Mouse (Mus musculus) kidney, embryonic 14.5 days (tissue): Measurements from ENCODE around the gene Gpr107. TPM values are rescaled to one million over a fixed set of nuclear protein-coding genes. Genes with fewer than 3 reads are reported as not detected.

Experiments
- ATAC-seq: fragments of 200-750 bp; cut with Nextera tagmentation; 2 replicates; pipeline ENCODE4 v1.8.0; 2017; ENCODE audit warnings: moderate number of reproducible peaks, mild to moderate bottlenecking, moderate TSS enrichment, moderate library complexity; ENCODE audit not compliant: low FRiP score, low TSS enrichment
- H3K27ac ChIP-seq: fragments of 300-500 bp; sonication (generic); 2 replicates; pipeline ENCODE4 v1.5.1; 2014; ENCODE audit warnings: low read depth, mild to moderate bottlenecking, low read length, moderate library complexity, mixed read lengths
- H3K27me3 ChIP-seq: fragments of 300-500 bp; sonication (generic); 2 replicates; pipeline ENCODE4 v1.6.1; 2014; ENCODE audit warnings: mild to moderate bottlenecking, low read length; ENCODE audit not compliant: control insufficient read depth, insufficient read depth
- H3K36me3 ChIP-seq: fragments of 300-500 bp; sonication (generic); 2 replicates; pipeline ENCODE4 v1.6.1; 2014; ENCODE audit warnings: low read length, mixed read lengths; ENCODE audit not compliant: control insufficient read depth, insufficient read depth
- H3K4me1 ChIP-seq: fragments of 300-500 bp; sonication (generic); 2 replicates; pipeline ENCODE4 v1.6.1; 2014; ENCODE audit warnings: low read length, mixed read lengths; ENCODE audit not compliant: control insufficient read depth, insufficient read depth
- H3K4me2 ChIP-seq: fragments of 300-500 bp; sonication (generic); replicated peaks from 2 replicates; pipeline ENCODE4 v1.6.1; 2014; ENCODE audit warnings: low read depth, mild to moderate bottlenecking, low read length
- H3K4me3 ChIP-seq: fragments of 300-500 bp; sonication (generic); 2 replicates; pipeline ENCODE4 v1.5.1; 2014; ENCODE audit warnings: mild to moderate bottlenecking, low read length
- H3K9ac ChIP-seq: fragments of 300-500 bp; sonication (generic); 2 replicates; pipeline ENCODE4 v1.6.1; 2014; ENCODE audit warnings: low read depth, mild to moderate bottlenecking, low read length, moderate library complexity
- H3K9me3 ChIP-seq: fragments of 300-500 bp; sonication (generic); 2 replicates; pipeline ENCODE4 v1.6.1; 2016; ENCODE audit warnings: low read length; ENCODE audit not compliant: control insufficient read depth
- WGBS: fragments of 180-500 bp; shearing (Covaris S2); extraction: QIAGEN DNeasy Blood & Tissue Kit; methylation state at CpG from one replicate; pipeline ENCODE4 v1.1.7; 2014; 5-methylcytosine and 5-hydroxymethylcytosine counted together
- polyA plus RNA-seq: library from polyadenylated mRNA; unstranded; fragments of >200 nt; fragmentation: Nextera tagmentation; extraction: Ambion mirVana; gene quantifications from 2 replicates; pipeline ENCODE4 v1.2.1, GENCODE M21; 2014

Gene Gpr107
- polyA plus RNA-seq, 1 experiment from 2014 or later, result 27.5 TPM

GRCm38 (mm10) chr2:31206211-31206610 lies 54.1 kb downstream of the Gpr107 start:
- ATAC-seq, result no peak
- Histone ChIP-seq H3K4me2 (no peak overlapping the region), H3K36me3 (peaks cover 41% of the 10 kb centered on the region), H3K9ac (no peak overlapping the region), H3K9me3 (no peaks in the 10 kb centered on the region), H3K27me3 (no peaks in the 10 kb centered on the region), H3K4me1 (peaks cover 22% of the 10 kb centered on the region), H3K27ac (no peak overlapping the region), H3K4me3 (no peak overlapping the region)
- 84% methylated on average over 4 of the region's 4 CpGs for WGBS

GRCm38 (mm10) chr2:31206882-31207281 lies 54.8 kb downstream of the Gpr107 start:
- peaks cover 16% of the 10 kb centered on the region for H3K4me1 ChIP-seq
- 45% methylated on average over 8 of the region's 8 CpGs for WGBS
- no peak overlapping the region for H3K27ac ChIP-seq
- H3K4me2 ChIP-seq, result no peak overlapping the region
- no peak for ATAC-seq
- no peaks in the 10 kb centered on the region for H3K27me3 ChIP-seq
- no peak overlapping the region for H3K4me3 ChIP-seq
- H3K9ac ChIP-seq, result no peak overlapping the region
- no peaks in the 10 kb centered on the region for H3K9me3 ChIP-seq
- H3K36me3 ChIP-seq, result peaks cover 40% of the 10 kb centered on the region

- no peak overlapping the region for H3K4me3 ChIP-seq
- H3K4me1 ChIP-seq, result no peaks in the 10 kb centered on the region; the same call in 1 of the 2 replicates
- WGBS, result 91% methylated on average over 13 of the region's 13 CpGs
- H3K9me3 ChIP-seq, result no peaks in the 10 kb centered on the region
- H3K9ac ChIP-seq, result no peak overlapping the region
- ATAC-seq, result no peak
- no peak overlapping the region for H3K27ac ChIP-seq
- H3K36me3 ChIP-seq, result peaks cover 51% of the 10 kb centered on the region
- no peak overlapping the region for H3K4me2 ChIP-seq
- H3K27me3 ChIP-seq, result no peaks in the 10 kb centered on the region
Observed at GRCm38 (mm10) chr2:31208544-31209142, 56.5 kb downstream of the Gpr107 start.

- Histone ChIP-seq H3K36me3 (peaks cover 51% of the 10 kb centered on the region), H3K27me3 (no peaks in the 10 kb centered on the region), H3K4me1 (no peaks in the 10 kb centered on the region), H3K4me3 (no peak overlapping the region), H3K4me2 (no peak overlapping the region), H3K27ac (no peak overlapping the region), H3K9ac (no peak overlapping the region), H3K9me3 (no peaks in the 10 kb centered on the region)
- WGBS, result 84% methylated on average over 4 of the region's 4 CpGs
- ATAC-seq, result no peak
Observed at GRCm38 (mm10) chr2:31209525-31209924, 57.4 kb downstream of the Gpr107 start.

- no peak for ATAC-seq
- Histone ChIP-seq H3K27me3 (no peaks in the 10 kb centered on the region), H3K4me1 (no peaks in the 10 kb centered on the region), H3K27ac (no peak overlapping the region), H3K36me3 (peaks cover 57% of the 10 kb centered on the region), H3K4me3 (no peak overlapping the region), H3K4me2 (no peak overlapping the region), H3K9me3 (no peaks in the 10 kb centered on the region), H3K9ac (no peak overlapping the region)
- 75% methylated on average over 11 of the region's 11 CpGs for whole genome bisulfite sequencing
Observed at GRCm38 (mm10) chr2:31210144-31210847, 58.2 kb downstream of the Gpr107 start.

GRCm38 (mm10) chr2:31211204-31211603 lies 59.1 kb downstream of the Gpr107 start:
- Histone ChIP-seq H3K27ac (no peak overlapping the region), H3K4me3 (no peak overlapping the region), H3K36me3 (peaks cover 60% of the 10 kb centered on the region), H3K9me3 (no peaks in the 10 kb centered on the region), H3K27me3 (no peaks in the 10 kb centered on the region), H3K4me1 (no peaks in the 10 kb centered on the region), H3K9ac (no peak overlapping the region), H3K4me2 (no peak overlapping the region)
- ATAC-seq, result no peak
- WGBS, result 66% methylated on average over 3 of the region's 3 CpGs

- no peaks in the 10 kb centered on the region for H3K27me3 ChIP-seq
- H3K36me3 ChIP-seq, result peaks cover 44% of the 10 kb centered on the region
- no peaks in the 10 kb centered on the region for H3K9me3 ChIP-seq
- no peak overlapping the region for H3K4me3 ChIP-seq
- WGBS, result 86% methylated on average over 16 of the region's 16 CpGs
- H3K4me2 ChIP-seq, result no peak overlapping the region
- no peak for ATAC-seq
- no peak overlapping the region for H3K9ac ChIP-seq
- no peak overlapping the region for H3K27ac ChIP-seq
- H3K4me1 ChIP-seq, result no peaks in the 10 kb centered on the region
Observed at GRCm38 (mm10) chr2:31214211-31214796, 62.2 kb downstream of the Gpr107 start.

- no peak overlapping the region for H3K27ac ChIP-seq
- H3K4me3 ChIP-seq, result no peak overlapping the region
- ATAC-seq, result no peak
- 85% methylated on average over 3 of the region's 3 CpGs for WGBS
- no peaks in the 10 kb centered on the region for H3K4me1 ChIP-seq
- no peak overlapping the region for H3K4me2 ChIP-seq
- no peak overlapping the region for H3K9ac ChIP-seq
- no peaks in the 10 kb centered on the region for H3K27me3 ChIP-seq
- H3K9me3 ChIP-seq, result no peaks in the 10 kb centered on the region
- H3K36me3 ChIP-seq, result peaks cover 19% of the 10 kb centered on the region
Observed at GRCm38 (mm10) chr2:31218611-31219010, 66.5 kb downstream of the Gpr107 start.

GRCm38 (mm10) chr2:31219470-31219869 lies 67.4 kb downstream of the Gpr107 start:
- H3K4me1 ChIP-seq, result no peaks in the 10 kb centered on the region
- H3K27me3 ChIP-seq, result no peaks in the 10 kb centered on the region
- no peak overlapping the region for H3K9ac ChIP-seq
- H3K4me2 ChIP-seq, result no peak overlapping the region
- peaks cover 13% of the 10 kb centered on the region for H3K36me3 ChIP-seq
- H3K27ac ChIP-seq, result no peak overlapping the region
- 86% methylated on average over 6 of the region's 6 CpGs for WGBS
- no peak overlapping the region for H3K4me3 ChIP-seq
- no peaks in the 10 kb centered on the region for H3K9me3 ChIP-seq
- ATAC-seq, result no peak
